Mouse (Mus musculus) layer of hippocampus, adult 2 months (tissue): ENCODE results near the gene Dpp8. TPM values are rescaled to one million over a fixed set of nuclear protein-coding genes. Genes with fewer than 3 reads are reported as not detected.

ENCODE experiments used
- DNase-seq, 2 experiments: peaks; one replicate each; pipeline ENCODE4 v3.0.0; 2022; ENCODE audit warnings: low spot score in 2 of 2
- H3K27ac ChIP-seq: fragments of 200-600 bp; 2 replicates; pipeline ENCODE4 v1.8.1; 2022
- H3K4me3 ChIP-seq: fragments of 200-600 bp; 2 replicates; pipeline ENCODE4 v1.8.1; 2022; ENCODE audit warnings: mild to moderate bottlenecking
- CTCF ChIP-seq: fragments of 200-600 bp; conservative IDR thresholded peaks from 2 replicates; pipeline ENCODE4 v1.8.1; 2022; ENCODE audit warnings: antibody characterized with exemption, mild to moderate bottlenecking, moderate library complexity
- total RNA-seq, 2 experiments: library from RNA; stranded (reverse); gene quantifications; 2 replicates each; pipeline ENCODE4 v1.2.3; 2021

The Dpp8 gene
- total RNA-seq, 2 experiments from 2014 or later, result 162 to 170 TPM

DNA sequence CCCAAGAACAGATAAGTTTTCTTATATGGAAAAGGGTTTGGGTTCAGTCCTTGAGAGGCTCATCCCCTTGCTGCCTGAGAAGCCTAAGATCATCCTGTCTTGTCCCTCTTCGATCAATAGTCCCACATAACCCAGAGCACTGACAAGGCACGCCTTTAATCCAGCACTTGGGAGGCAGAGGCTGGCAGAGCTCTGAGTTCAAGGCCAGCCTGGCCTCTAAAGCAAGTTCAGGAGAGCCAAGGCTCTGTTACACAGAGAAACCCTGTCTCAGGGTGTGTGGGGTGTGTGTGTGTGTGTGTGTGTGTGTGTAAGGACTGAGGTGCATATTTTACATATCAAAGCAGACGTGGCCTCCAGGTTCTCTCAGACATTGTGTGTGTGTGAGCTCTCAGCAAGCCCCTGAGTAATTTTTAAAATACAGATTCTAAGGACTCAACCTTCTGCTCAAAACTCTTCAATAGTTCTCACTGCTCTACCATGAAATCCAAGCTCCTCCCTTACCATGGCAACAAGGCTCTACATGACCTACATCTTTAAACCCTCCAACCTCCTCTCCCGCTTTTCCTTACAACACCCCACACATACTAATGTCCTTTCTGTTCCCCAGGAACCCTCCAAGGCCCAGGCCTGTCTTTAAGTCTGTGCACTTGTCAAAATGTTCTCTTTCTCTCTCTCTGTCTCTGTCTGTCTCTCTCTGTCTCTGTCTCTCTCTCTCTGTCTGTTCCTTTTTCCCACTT is 15.8 kb upstream of the Dpp8 start:
- TF ChIP-seq CTCF, result no peak
- no peak overlapping the region; the same call in 1 of the 2 replicates for H3K4me3 ChIP-seq
- DNase-seq, result peak in 1 of 2 experiments; percentile 37
- H3K27ac ChIP-seq, result peak overlapping the region; percentile 96

DNA sequence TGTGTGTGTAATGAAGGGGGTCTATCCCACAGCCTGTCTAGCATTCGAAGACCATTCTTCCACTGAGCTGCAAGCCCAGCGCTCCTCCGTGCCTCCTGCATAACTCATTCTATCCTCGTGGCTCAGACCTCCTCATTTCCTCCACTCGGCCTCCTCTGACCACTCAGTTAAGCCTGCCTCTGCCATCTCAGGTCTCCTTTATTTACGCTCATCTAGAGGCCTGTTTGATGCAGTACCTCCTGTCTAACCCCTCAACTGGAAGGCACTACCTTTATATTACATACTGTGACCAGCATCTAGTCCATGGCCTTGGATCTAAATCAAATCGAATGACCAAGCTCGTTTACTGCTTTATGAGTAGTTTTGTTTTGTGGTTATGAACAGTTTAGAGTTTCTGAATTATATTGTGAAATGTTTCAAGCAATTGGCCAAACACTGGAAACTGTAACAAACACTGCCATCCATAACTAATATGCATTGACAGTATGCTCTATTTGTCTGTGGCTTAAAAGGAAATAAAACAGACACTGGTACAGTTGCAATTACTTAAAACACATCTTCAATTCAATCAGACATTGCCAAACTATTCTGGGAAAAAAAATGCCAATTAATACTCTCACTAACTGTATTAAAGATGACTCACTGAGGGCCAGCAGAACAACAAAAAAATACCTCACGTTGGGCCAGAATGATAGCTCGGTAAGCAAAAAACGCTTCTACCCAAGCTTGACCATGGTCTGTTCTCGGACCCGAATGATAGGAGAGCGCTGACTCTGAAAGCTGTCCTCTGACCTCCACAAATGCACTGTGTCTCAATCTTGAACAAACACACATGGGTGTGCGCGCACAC is 15.0 kb upstream of the Dpp8 start:
- DNase-seq, result no peak
- Histone ChIP-seq H3K27ac (peak overlapping the region; percentile 96), H3K4me3 (peak overlapping the region; percentile 17; the same call in 1 of the 2 replicates)
- no peak for TF ChIP-seq CTCF

DNA sequence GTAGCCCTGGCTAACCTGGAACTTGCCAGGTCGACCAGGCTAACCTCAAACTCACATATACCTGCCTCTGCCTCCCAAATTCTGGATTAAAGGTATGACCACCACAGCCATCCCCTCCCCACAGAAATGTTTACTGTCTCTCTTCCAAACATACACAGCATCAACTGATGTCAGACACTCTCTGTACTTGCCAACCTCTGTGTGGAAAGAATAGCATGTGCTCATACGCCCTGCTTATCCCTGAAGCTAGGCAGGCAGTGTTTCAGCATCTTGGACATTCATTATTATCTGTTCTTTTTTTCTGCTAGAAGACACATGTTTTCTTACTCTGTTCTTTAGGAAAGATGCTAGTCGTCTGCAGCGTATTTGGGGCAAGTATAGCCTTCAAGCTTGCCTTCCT is 14.3 kb upstream of the Dpp8 start:
- Histone ChIP-seq H3K4me3 (peak overlapping the region; percentile 95; the same call in 1 of the 2 replicates), H3K27ac (peak overlapping the region; percentile 96)
- TF ChIP-seq CTCF, result no peak
- DNase-seq, result no peak

DNA sequence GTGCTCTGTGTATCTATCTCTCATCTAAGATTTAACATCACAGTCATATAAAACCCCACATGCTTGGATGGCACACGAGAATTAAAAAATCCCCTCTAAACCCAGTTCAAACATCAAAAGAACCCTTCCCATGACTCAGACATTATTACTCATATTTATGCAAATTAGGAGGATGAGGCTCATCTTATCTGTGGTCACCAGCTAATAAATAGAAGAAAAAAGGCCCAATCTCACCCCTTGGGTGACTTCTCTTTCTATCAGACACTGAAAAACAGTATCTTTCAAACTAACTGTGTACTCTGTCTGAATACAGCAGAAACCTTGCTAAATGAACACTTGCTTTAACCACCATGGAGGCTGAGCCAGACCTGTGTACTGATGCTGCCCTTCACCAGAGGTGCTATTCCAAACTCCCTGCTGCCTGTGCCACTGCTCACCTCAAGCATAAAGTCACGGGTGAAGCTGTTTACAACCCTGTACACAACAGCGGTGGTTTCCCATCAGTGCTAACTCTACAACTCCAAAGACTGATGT is 13.6 kb upstream of the Dpp8 start:
- peak overlapping the region; percentile 96 for H3K27ac ChIP-seq
- peak overlapping the region; percentile 95 for H3K4me3 ChIP-seq
- DNase-seq, result no peak
- no peak for TF ChIP-seq CTCF

DNA sequence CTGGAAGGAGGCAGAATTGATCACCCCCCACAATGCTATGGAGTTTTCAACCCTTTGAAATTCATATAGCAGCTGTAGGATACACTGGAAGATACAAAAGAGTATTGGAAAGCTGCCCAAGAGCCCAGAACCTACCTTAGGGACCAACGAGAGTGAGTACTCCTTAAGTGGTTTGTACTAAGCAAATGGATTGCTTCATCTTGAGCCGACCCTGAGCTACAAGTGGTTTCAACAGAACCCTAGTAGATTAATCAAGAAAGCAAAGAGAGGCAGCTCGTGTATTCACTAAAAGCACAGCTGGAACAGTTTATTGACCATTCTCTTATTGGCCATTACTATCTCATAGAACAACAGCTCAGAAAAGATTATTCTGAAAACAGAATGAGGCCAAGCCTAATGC is 13.1 kb upstream of the Dpp8 start:
- DNase-seq, result no peak
- TF ChIP-seq CTCF, result no peak
- peak overlapping the region; percentile 95 for H3K4me3 ChIP-seq
- H3K27ac ChIP-seq, result peak overlapping the region; percentile 96; the same call in 1 of the 2 replicates

DNA sequence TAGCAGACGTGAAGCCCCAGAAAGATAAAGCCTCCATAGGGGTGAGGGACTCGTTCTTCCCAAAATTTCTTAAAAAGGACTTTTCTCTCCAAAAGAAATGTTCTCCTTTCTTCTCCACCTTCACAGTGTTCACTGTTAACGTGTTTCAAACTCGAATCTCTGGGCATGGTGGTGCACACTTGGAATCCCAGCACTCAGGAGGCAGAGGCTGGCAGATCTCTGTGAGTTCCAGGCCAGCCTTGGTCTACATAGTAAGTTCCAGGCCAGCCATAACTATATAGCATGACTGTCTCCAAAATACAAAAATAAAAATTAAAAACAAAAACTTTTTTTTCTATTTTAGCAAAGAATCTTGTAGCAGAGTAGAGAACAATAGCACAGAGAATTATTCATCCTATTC is 12.1 kb upstream of the Dpp8 start:
- TF ChIP-seq CTCF, result no peak
- DNase-seq, result no peak
- Histone ChIP-seq H3K27ac (peak overlapping the region; percentile 96), H3K4me3 (peak overlapping the region; percentile 95)

DNA sequence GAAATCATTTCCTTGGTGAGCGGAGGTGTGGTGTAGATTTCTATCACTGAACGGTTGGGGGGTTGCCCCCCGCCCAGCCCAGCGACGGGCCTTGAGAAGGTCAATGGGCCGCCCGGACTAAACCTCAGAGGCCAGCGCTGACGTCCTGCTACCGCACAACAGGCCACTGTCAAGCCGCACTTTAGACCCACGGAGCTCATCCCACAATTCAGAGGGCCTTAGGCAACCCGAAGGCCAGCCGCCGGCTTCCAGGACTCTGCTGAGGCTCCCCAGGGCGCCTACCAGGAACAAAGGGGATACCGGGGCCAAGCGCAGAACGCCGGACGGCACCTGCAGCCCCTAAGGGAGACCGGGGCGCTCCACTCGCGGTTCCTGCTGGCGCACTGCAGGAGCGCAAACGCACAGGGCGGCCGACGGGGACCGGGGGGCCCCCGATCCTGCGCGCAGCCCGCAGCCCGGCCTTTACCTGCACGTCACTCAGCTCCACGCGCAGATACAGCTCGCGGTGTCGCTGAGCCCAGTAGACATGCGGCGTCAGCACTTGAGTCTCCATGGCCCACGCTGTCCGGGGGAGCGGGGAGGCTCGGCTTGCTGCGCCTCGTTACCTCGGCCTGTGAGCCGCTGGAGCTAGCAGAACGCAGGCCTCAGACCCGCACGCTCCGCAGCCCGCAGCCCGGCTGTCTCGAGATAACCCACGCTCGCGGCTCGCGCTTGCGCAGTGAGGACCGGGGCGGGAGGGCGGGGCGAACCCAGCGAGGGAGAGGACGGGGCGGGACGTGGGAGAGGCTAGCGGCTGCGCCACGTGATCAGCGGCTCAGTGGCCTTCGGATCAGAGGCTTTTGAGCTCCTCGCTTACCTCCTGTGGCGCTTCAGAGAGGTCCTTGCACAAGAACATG is 11.0 kb upstream of the Dpp8 start, which contains the start of gene Hacd3:
Gene Hacd3 (minus strand): TSS at position 703 of the 896 bp plus-strand sequence.
- DNase-seq, result peak; percentile 86 to 92
- no peak for TF ChIP-seq CTCF
- Histone ChIP-seq H3K27ac (peak within 1 kb of the TSS; percentile 96), H3K4me3 (peak within 1 kb of the TSS; percentile 95)

DNA sequence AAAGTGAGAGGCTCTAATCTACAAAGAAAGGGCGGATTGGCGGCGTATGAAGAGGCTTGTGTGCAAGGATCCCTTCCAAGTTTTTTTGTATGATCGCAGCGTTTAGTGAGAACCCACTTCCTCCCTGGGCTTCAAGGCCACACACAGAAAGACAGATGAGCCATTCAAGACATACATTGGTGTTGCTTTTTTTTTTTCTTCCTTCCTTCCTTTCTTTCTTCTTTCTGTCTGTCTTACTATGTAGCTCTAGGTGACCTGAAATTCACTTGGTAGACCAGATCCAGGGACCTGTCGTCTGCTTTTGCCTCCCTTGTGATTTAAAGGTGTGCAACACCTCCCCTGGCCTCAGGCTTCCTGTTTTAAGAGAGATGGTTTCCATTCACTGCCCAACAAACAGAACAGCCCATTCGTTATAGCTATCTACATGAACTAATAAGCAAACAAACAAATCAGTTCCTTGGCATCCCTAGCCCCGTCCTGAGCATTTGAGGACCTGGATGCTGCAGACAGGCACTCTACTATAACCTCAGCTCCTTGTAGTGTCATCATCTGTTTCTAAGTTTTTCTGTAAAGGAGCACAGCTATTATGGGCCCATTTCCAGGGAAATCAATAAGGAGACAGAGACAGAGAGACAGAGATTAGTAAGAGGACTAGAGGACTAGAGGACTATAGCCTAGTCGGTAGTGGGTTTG is 10.2 kb upstream of the Dpp8 start:
- peak overlapping the region; percentile 95 for H3K4me3 ChIP-seq
- H3K27ac ChIP-seq, result peak overlapping the region; percentile 96
- DNase-seq, result no peak
- no peak for TF ChIP-seq CTCF

DNA sequence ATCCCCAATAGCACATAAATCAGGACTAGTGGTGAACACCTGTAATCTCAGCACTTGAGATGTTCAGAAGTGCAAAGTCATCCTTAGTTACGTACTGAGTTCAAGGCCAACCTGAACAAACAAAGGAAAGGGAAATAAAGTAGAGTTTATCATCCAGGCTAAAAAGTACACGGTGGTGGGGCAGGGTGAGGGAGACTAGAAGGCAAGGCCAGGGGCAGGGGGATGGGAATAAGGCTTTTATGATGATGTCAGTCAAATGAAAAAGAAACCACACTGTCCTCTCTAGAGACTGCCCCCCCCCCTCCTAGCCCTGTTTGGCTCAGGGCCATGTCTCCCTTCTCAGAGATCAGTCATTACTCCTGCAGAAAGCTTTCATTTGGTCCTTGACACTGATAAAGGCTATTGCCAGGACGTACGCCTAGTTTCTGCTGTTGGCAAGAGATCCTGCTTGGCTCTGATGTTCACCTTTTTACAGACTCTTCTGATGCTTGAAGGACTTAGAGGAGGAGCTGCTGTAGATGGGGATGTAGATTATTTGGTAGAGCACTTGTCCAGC is 9.6 kb upstream of the Dpp8 start:
- Histone ChIP-seq H3K4me3 (no peak overlapping the region), H3K27ac (peak overlapping the region; percentile 96; the same call in 1 of the 2 replicates)
- DNase-seq, result no peak
- TF ChIP-seq CTCF, result 0 out of 2 replicates have a peak, but pooled peaks have one; percentile 4

DNA sequence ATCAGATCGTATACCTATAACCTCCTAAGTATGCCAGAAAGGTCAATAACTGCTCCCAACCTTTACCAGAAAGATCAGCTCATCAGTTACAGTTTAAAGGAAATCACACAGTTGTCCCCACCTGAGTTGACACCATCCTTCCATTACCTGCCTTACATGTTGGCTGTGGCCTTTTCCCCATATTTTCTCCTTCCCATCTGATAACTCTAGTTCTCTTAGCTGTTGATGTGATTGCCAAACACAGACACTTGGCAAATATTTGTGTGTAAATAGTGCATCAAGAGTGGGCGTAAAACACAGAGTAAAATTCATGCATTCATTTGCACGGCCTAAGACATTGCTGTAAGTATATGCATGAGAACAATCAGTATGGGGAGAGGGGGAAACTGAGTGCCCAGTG is 8.8 kb upstream of the Dpp8 start:
- TF ChIP-seq CTCF, result no peak
- Histone ChIP-seq H3K4me3 (no peak overlapping the region), H3K27ac (no peak overlapping the region)
- no peak for DNase-seq

DNA sequence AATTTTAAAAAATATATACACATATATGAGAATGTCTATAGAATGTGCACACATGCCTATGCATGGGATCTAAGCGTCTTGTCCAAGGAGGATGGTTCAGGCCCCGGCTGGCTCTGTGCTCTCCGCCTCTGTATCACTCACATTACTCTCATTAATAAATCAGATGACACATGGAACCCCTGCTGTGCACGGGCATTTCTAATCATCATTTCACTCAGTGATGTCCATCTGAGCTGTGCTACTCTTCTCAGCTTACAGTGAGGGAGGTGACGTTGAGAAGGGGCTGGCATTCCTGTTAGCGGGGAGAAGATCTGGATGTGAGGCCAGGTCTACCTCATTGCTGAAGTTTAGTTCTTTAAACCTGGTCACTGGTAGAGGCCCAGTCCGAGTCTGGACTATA is 5.0 kb upstream of the Dpp8 start:
- DNase-seq, result no peak
- TF ChIP-seq CTCF, result no peak
- no peak overlapping the region for H3K4me3 ChIP-seq

More for the DNA sequence above, 5.0 kb upstream of the Dpp8 start:
- no peak overlapping the region for H3K27ac ChIP-seq
